Mouse (Mus musculus): Measurements from ENCODE around the gene Vmn2r2.

The Vmn2r2 gene

DNA sequence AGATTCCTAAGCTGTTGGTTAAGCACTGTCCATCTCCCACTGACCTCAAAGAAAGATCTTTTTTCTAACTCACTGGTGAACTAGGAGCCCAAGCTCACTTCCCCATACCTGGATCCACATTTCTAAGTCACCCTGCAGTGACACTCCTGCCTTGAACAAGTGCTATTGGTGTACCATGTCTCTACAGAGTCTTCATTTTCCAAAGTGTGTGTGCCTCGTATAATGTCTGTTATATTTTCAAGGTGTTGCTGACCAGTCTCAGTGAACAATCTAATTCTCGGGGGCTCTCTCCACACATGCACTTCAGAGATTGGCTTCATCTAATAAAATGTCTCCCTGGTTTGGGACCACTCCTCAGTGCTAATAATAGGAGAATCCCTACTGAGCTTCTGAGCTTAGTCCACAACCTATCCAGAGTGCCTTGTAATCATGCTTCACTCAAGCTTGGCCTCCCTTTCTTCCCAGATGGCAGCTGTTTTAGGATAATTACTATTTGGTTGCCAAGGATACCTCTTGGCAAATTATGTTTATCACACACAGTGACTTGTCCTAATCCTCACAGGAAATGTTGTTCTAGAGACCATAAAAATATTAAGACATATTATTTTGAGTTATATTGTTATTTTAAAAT, at the start of gene Vmn2r2:
TSS of gene Vmn2r2 (minus strand) at position 51 of the 631 bp plus-strand sequence.
- DNase-seq (ENCODE audit: low spot score) = no peak

DNA sequence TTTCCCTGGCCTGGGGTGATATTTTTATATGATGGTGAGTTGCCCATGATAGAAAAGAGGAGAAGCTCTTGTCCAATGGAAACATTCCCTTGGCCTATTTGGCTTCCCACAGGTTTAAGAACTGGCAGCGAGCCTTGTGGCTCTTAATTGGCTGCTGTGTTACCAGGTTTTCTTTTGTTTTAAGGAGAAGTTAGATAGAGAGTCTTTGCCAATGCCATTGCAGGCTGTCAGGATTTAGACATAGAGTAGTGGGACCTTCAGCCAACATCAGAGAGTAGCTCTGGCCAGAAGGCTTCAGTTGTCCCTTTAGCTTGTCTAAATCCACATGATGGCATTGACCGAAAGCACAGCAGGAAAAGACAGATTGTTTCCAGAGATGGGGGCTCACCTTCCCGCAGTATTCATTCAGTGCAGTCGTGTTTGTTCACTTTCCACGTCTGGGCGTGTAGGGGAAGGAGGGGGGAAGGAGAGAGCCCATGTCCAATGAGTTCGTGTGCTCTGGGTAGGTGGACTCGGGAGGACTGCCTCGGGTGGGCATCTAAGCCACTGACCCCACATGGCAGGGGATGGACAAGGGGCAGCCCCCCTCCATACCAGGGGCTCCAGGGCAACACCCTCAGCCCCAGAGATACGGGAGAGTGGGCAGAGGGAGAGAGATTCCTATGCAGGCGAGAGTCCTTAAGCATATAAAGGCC, 28.2 kb downstream of the Vmn2r2 start:
- no peak for DNase-seq (ENCODE audit: low spot score)

DNA sequence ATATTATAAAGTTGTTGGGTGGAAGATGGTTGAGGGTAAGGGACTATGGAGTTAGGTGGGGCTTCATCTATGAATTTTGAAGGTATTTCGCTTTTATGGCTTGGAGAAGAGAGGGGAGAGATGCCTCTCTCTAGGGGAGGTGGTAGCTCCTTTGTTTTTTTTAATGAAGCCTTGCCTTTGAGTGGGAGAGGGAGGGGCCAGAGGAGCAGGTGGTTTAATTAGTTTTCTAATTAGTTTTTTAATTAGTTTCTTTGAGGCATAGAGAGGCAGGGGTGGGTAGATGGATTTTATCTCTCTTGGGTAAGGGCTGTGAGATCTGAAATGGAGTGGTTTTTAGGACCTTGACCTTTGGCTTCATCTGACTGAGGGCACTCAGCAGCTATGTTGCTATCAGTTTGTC, 29.0 kb downstream of the Vmn2r2 start:
- DNase-seq (ENCODE audit: low spot score) = no peak

DNA sequence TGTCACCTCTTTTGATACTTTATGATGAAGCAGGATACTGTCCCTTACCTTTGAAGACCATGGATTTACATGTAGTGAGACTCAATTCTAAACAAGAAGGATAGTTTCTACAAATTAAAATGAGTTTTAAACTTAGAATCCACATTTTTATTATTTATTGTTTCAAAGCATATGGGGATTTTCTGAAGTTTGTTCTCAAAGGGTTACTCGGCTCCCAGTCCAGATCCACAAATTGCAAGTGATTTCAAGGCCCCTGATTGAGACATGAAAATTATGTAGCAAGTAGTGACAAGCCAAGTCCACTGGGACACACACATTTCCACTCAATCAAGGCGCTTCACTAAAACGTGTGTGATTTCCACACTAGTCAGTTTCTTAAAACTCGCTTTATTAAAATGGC, 60.5 kb downstream of the Vmn2r2 start, which contains the start of gene Vmn2r1:
TSS of gene Vmn2r1 (plus strand) at position 301 of the 400 bp plus-strand sequence.
- DNase-seq (ENCODE audit: low spot score) = no peak
